In the genomic region with DNA sequence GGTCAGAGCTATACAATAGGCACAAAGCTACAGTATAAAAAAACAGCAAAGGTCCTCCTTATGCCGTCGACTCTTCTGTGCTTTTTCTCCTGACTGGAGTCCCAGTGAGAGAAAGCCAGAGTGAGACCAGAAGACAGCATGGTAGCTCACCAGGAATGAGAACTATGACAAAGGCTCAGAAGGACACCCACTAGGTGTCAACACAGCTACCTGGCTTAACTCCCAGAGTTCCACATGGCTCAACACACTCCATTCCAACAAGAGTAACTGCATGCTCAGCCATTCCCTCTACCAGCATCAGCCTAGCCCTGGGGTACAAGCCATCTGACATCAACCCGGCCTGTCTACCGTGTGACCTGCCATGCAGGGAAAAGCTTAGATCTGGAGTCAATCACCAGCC, we compare ENCODE assay signal across 27 mouse cellular contexts.
DNase-seq lines count a peak whose midpoint lies in the region; ATAC-seq and TF ChIP-seq lines count a peak whose summit lies in the region.
"Had no signal": no experiment of that assay in that cellular context is flagged by ENCODE, and none has a peak within 500 bp of the region (broad histone marks: within the 10 kb centered on the region; RNA-seq: fewer than 3 reads in every experiment).

No protein-coding gene starts in this region.

- no peak overlapping the region for H3K4me2 ChIP-seq in forebrain, embryonic 12.5 days
- H3K4me2 ChIP-seq in forebrain, embryonic 15.5 days (replicated peaks), result no peak overlapping the region
- H3K4me2 ChIP-seq: embryonic facial prominence, embryonic 13.5 days; heart, embryonic 15.5 days; hindbrain, embryonic 12.5 days; intestine, embryonic 15.5 days; liver, embryonic 11.5 days; lung, embryonic 15.5 days; midbrain, embryonic 15.5 days; neural tube, embryonic 15.5 days had no signal

- in situ Hi-C loops in ES-E14 (cut with MboI; ENCODE audit: low sequenced_read_pairs in 2 of 2, unreplicated experiment in 2 of 2), result no loop called here

- peaks cover 98% of the 10 kb centered on the region for H3K36me3 ChIP-seq in forebrain, embryonic 12.5 days (replicated peaks)
- H3K36me3 ChIP-seq in forebrain, embryonic 15.5 days, result peaks cover 96% of the 10 kb centered on the region
- H3K36me3 ChIP-seq in ES-E14 (ENCODE audit: control insufficient read depth, insufficient read depth, low read length, poor library complexity, severe bottlenecking), result peaks cover 25% of the 10 kb centered on the region; the same call in 1 of the 2 replicates

- no peaks in the 10 kb centered on the region for H3K4me1 ChIP-seq in forebrain, embryonic 12.5 days
- no peaks in the 10 kb centered on the region for H3K4me1 ChIP-seq in forebrain, embryonic 15.5 days
- peaks cover 0 to 4% of the 10 kb centered on the region in 2 experiments; a peak in 1 of 4 replicates for H3K4me1 ChIP-seq in ES-E14 (ENCODE audit: control insufficient read depth in 2 of 2, insufficient read depth in 2 of 2, low read length in 2 of 2, poor library complexity in 1 of 2)
- H3K4me1 ChIP-seq: embryonic facial prominence, embryonic 13.5 days; forebrain, embryonic 10.5 days; hindbrain, embryonic 12.5 days; intestine, embryonic 15.5 days; lung, embryonic 15.5 days; midbrain, embryonic 10.5 days; midbrain, embryonic 15.5 days; neural tube, embryonic 15.5 days had no signal

- H3K9ac ChIP-seq in forebrain, embryonic 12.5 days, result no peak overlapping the region
- no peak overlapping the region for H3K9ac ChIP-seq in forebrain, embryonic 15.5 days (replicated peaks)
- H3K9ac ChIP-seq in ES-E14 (ENCODE audit: insufficient read depth, low read depth, low read length, poor library complexity, severe bottlenecking), result no peak overlapping the region
- H3K9ac ChIP-seq: embryonic facial prominence, embryonic 13.5 days; heart, embryonic 15.5 days; hindbrain, embryonic 12.5 days; intestine, embryonic 15.5 days; lung, embryonic 15.5 days; midbrain, embryonic 15.5 days; neural tube, embryonic 15.5 days had no signal

- ATAC-seq in forebrain, embryonic 12.5 days (ENCODE audit: low FRiP score), result 0 out of 2 replicates have a peak, but pooled peaks have one; percentile 33
- ATAC-seq in forebrain, embryonic 15.5 days (replicated peaks), result no peak
- ATAC-seq in frontal cortex, adult (ENCODE audit: low TSS enrichment), result no peak
- ATAC-seq: CD4-positive, CD25-positive, alpha-beta regulatory T cell, adult 4 months; hindbrain, postnatal 0 days; intestine, embryonic 15.5 days; midbrain, embryonic 15.5 days had no signal

- WGBS in forebrain, embryonic 12.5 days, result 91% methylated on average over 4 of the region's 4 CpGs
- WGBS in forebrain, embryonic 15.5 days, result 88% methylated on average over 4 of the region's 4 CpGs

- no peak overlapping the region for H3K27ac ChIP-seq in forebrain, embryonic 12.5 days
- no peak overlapping the region for H3K27ac ChIP-seq in forebrain, embryonic 15.5 days (replicated peaks)
- H3K27ac ChIP-seq in ES-E14 (ENCODE audit: insufficient read depth, low read depth, low read length, poor library complexity, severe bottlenecking), result no peak overlapping the region
- H3K27ac ChIP-seq: embryonic facial prominence, embryonic 13.5 days; forebrain, embryonic 10.5 days; heart, embryonic 15.5 days; hindbrain, embryonic 12.5 days; hindbrain, postnatal 0 days; intestine, embryonic 15.5 days; lung, embryonic 15.5 days; midbrain, embryonic 10.5 days; midbrain, embryonic 15.5 days; neural tube, embryonic 15.5 days; stomach, postnatal 0 days had no signal

- no peak for DNase-seq in ES-E14 (ENCODE audit: low read depth, low spot score)
- DNase-seq in cerebellum, adult 18-20 months, result peak; percentile 51 to 65
- DNase-seq in cerebellum, postnatal 10 days, result peak; percentile 69 to 78
- no peak for DNase-seq in left cerebral cortex, adult 18-20 months (ENCODE audit: low spot score in 2 of 2)
- DNase-seq: adrenal gland, adult 2 months; kidney, adult 8-10 months; kidney, postnatal 10 days; retina, postnatal 1 day; right cerebral cortex, postnatal 4 days; thymus, adult 18-20 months; thymus, postnatal 36 days had no signal

- H3K4me3 ChIP-seq in forebrain, embryonic 12.5 days (replicated peaks), result no peak overlapping the region
- no peak overlapping the region for H3K4me3 ChIP-seq in forebrain, embryonic 15.5 days
- no peak overlapping the region for H3K4me3 ChIP-seq in ES-E14 (ENCODE audit: insufficient read depth in 1 of 2, low read depth in 1 of 2, low read length in 2 of 2, poor library complexity in 1 of 2, severe bottlenecking in 1 of 2)
- H3K4me3 ChIP-seq: embryonic facial prominence, embryonic 13.5 days; forebrain, embryonic 10.5 days; heart, embryonic 15.5 days; hindbrain, embryonic 12.5 days; intestine, embryonic 15.5 days; lung, embryonic 15.5 days; midbrain, embryonic 10.5 days; midbrain, embryonic 15.5 days; neural tube, embryonic 15.5 days had no signal

- H3K9me3 ChIP-seq in forebrain, embryonic 12.5 days, result no peaks in the 10 kb centered on the region
- H3K9me3 ChIP-seq in forebrain, embryonic 15.5 days, result no peaks in the 10 kb centered on the region
- H3K9me3 ChIP-seq in ES-E14 (ENCODE audit: control insufficient read depth, insufficient read depth, low read depth, low read length), result no peaks in the 10 kb centered on the region
- H3K9me3 ChIP-seq: embryonic facial prominence, embryonic 13.5 days; forebrain, embryonic 10.5 days; heart, embryonic 15.5 days; hindbrain, embryonic 12.5 days; intestine, embryonic 15.5 days; lung, embryonic 15.5 days; midbrain, embryonic 10.5 days; midbrain, embryonic 15.5 days; neural tube, embryonic 15.5 days had no signal

- H3K27me3 ChIP-seq in forebrain, embryonic 12.5 days, result no peaks in the 10 kb centered on the region
- no peaks in the 10 kb centered on the region for H3K27me3 ChIP-seq in forebrain, embryonic 15.5 days
- H3K27me3 ChIP-seq: embryonic facial prominence, embryonic 13.5 days; heart, embryonic 15.5 days; hindbrain, embryonic 12.5 days; intestine, embryonic 15.5 days; lung, embryonic 15.5 days; midbrain, embryonic 15.5 days; neural tube, embryonic 15.5 days had no signal

TF ChIP-seq in ES-E14, 5 proteins besides CTCF, POLR2A, EP300 and RAD21:
- 0 out of 2 replicates have a peak, but pooled peaks have one; percentile 56 for TF ChIP-seq ZNF384 (IDR thresholded peaks at IDR 0.05; ENCODE audit: low read depth, low read length)
- no peak for TF ChIP-seq ZC3H11A (IDR thresholded peaks at IDR 0.05; ENCODE audit: borderline replicate concordance, low read depth, low read length)
- TF ChIP-seq HCFC1 (IDR thresholded peaks at IDR 0.05; ENCODE audit: borderline replicate concordance, insufficient read depth, low read length), result no peak
- no peak for TF ChIP-seq MAFK (IDR thresholded peaks at IDR 0.05; ENCODE audit: insufficient read depth, low read depth, low read length)

Comparison
In these comparisons a context has a peak if more than half of its experiments do, and no peak if none do; other contexts are left out.
1. DNase-seq: peak in cerebellum, adult 18-20 months (2 of 2) and cerebellum, postnatal 10 days (2 of 2); none in ES-E14 (single experiment) and left cerebral cortex, adult 18-20 months (0 of 2).